Mouse (Mus musculus) neural tube, embryonic 15.5 days (tissue): ENCODE measurements around the gene Zfp980. TPM values are rescaled to one million over a fixed set of nuclear protein-coding genes. Genes with fewer than 3 reads are reported as not detected.

ENCODE experiments used
- polyA plus RNA-seq: library from polyadenylated mRNA; unstranded; fragments of >200 nt; fragmentation: Nextera tagmentation; extraction: Ambion mirVana; gene quantifications from 2 replicates; pipeline ENCODE4 v1.2.1, GENCODE M21; 2015

Zfp980 gene
- polyA plus RNA-seq, 1 experiment from 2014 or later = 0.05 TPM

Other genes starting within 250 kb of the Zfp980 start
- gene Zfp990, start 159.9 kb upstream of the Zfp980 start, polyA plus RNA-seq = 0.15 TPM in 1 of 2 replicates, not detected in the other
- 0.33 and 1.6 TPM in 2 replicates for gene Gm13212, start 85.5 kb upstream of the Zfp980 start, polyA plus RNA-seq
- 0.14 TPM in 1 of 2 replicates, not detected in the other for gene Zfp986, start 198.1 kb downstream of the Zfp980 start, polyA plus RNA-seq